Mouse (Mus musculus) thymus, postnatal 10 days (tissue): ENCODE data around the gene Ece1.
A peak's percentile ranks its signal among the peaks of the same experiment; 100 is the strongest.

Source experiments
- DNase-seq, 2 experiments: peaks; one replicate each; pipeline ENCODE4 v3.0.0; 2021; ENCODE audit warnings: low spot score in 2 of 2

Ece1 gene

DNA sequence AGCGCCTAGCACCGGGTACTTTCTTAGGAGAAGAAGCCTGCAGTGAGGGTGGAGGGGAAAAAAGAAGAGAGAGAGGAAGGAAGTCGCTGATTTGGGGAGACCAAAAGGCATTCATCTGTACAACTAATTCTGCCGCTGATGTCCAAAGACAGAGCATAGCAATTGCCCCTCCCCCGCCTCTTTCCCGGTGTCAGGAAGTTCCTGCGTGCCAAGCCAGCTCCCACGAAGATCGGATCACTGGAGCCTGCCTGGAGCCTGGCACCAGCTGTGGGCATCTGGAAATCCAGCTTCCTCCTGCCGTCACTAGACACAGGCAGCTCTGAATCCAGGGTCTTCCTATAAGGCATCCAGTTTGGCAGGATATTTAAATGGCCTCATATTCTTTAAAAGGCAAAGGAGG lies 122.2 kb downstream of the Ece1 start:
- DNase-seq: no peak

DNA sequence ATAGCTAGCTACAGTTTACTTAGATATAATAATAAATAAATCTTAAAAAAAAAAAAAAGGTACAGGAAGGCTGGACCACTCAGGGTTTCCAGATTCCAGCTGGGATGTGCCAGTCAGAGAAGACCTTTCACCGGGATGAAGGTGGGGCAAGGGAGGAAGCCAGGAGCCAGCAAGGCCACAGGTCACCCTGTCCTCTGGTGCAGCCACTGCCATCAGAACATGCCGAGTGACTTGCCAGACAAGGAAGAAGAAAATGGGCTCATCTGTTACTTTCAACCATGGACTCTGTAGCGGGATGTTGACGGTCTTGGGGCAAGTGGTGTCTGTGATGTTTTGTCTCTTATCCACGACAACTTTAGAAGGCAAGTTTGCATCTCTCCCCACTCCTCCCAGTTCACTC lies 122.7 kb downstream of the Ece1 start:
- DNase-seq: no peak

DNA sequence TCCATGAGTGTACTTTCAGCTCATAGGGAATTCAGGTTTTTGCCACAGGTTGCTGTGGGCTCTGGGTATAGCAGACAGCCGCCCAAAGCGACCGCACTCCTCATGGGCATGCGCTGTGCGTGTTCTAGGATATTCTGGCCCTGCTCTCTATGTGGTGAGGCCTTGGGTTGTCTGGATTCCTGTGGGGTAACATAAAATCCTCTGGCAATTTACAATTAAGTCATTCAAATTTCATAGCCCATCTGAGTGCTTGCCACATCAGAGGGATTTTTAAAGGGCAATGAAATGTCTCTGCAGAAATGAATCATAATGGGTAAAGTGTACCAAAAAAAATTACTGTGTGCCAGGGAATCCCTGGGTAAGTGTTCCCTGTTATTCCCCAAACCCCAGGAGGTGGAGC lies 127.4 kb downstream of the Ece1 start:
- no peak for DNase-seq

DNA sequence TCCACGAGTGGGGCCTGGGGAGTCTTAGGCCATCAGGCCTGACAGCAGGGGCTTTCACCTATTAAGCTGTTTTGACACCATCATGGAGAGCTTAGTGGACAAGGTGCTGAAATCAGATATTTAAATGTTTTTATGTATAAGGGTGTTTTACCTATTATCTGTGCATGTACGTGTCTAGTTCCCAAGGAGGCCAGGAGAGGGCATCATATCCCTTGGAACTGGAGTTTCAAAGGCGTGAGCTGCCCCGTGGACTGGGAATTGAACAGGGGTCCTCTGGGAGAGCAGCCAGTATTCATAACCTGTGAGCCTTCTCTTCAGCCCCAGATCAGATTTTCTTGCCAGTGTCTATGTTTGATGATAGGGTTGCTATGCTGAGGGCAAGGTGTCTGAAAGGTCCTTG lies 128.4 kb downstream of the Ece1 start:
- DNase-seq: no peak

GRCm38 (mm10) chr4:137991240-137991639 lies 129.2 kb downstream of the Ece1 start:
- DNase-seq: no peak

GRCm38 (mm10) chr4:137992890-137993289 lies 130.9 kb downstream of the Ece1 start, which contains the start of gene Eif4g3:
Gene Eif4g3 (plus strand): TSS chr4:137993022.
- no peak for DNase-seq

DNA sequence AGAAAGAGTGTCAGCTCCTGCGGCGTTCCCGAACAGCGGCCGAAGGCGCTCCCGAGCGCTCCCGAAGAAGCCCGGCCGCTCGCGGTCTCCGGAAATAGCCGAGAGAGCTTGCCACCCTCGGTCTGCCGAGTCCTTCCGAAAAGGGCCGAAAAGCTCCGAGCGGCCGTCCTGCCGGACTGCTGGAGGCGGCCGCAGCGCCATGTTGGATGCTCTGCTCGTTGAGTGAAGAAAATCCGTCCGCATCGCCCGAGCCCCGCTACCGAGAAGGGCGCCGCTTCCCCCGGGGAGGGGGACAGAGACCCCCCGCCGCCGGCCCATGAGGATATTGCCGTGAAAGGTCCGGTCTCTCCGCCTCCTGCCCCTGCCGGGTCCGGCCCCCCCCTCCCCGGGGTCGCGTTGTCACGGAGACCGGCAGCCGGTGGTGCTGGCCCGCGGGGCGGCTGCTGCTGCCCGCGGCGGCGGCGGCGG lies 131.3 kb downstream of the Ece1 start:
- peak; percentile 97 to 100 for DNase-seq

- peak; percentile 35 to 47 for DNase-seq
These were observed 132.0 kb downstream of the Ece1 start for GRCm38 (mm10) chr4:137993821-137994561.

DNA sequence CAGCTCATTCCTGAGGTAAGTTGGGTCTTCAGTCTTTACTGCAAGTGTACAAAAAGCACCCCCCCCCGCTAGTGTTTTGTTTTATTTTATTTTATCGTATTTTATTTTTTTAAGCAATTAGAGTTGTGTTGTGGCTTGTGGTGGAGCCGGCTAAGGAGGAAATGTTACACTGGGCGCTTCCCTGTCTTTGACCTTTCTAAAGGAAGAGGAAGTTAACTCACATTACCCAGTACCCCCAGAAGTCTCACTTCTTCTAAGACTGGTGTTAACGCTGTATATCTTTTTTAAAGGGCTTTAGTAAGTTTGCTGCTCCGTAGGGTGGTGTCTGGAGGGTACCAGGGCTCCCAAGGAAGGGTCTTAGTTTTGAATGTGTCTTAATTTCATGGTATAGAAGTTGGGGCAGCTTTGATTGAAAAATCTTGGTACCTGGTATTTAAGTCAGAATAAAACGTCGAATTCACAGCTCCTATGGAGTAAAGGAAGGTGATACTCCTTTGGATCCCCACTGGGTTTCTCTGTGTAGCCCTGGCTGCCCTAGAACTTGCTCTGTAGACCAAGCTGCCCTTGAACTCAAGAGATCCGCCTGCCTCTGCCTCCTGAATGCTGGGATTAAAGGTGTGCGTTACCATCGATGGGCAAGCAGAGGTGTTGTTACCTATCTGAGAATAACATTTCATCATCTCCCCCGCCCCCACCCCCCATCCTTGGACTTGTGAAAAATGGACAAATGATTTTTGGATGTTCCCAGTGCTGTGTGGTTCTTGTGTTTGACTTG lies 132.7 kb downstream of the Ece1 start:
- no peak for DNase-seq

GRCm38 (mm10) chr4:137995399-137995798 lies 133.4 kb downstream of the Ece1 start:
- no peak for DNase-seq

DNA sequence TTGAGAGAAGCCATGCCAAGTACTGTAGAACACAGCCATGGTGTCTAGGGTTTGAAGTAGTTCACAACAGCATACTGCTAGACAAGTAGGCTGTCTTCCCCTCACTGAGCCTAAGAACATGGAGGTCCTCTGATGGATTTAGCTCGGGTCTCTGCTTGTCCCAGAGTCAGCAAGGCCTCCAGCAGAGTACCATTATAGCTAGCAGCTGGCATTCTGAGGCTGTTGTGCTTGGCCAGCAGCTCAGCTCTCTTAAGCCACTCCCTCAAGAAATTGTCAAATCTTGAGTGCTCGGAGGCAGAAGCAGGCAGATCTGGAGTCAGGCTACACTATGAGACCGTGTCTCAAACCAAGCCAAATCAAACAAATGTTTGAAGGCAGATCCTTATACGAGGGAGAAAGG lies 136.2 kb downstream of the Ece1 start:
- no peak for DNase-seq

GRCm38 (mm10) chr4:138000682-138001081 lies 138.6 kb downstream of the Ece1 start:
- DNase-seq: no peak

- no peak for DNase-seq
These were observed 142.0 kb downstream of the Ece1 start for GRCm38 (mm10) chr4:138003909-138004610.

DNA sequence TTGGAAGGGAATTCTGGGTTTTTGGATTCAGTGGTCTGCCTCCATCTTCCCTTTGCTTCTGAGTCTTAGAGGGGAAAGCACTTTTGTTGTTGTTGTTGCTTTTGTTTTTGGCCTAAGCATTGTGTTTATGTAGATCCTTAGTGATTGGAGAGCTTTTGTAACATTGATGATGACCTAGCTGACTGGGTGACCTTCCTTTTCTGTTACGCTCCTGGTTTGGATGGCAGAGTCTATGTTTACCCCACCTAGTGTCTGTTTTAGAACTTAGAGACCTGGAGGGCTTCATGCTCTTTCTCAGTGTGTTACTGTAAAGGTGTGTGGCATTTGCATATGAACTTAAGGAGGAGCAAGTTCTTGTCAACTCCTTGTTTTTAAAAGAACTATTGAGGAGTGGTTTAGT lies 143.7 kb downstream of the Ece1 start:
- no peak for DNase-seq

DNA sequence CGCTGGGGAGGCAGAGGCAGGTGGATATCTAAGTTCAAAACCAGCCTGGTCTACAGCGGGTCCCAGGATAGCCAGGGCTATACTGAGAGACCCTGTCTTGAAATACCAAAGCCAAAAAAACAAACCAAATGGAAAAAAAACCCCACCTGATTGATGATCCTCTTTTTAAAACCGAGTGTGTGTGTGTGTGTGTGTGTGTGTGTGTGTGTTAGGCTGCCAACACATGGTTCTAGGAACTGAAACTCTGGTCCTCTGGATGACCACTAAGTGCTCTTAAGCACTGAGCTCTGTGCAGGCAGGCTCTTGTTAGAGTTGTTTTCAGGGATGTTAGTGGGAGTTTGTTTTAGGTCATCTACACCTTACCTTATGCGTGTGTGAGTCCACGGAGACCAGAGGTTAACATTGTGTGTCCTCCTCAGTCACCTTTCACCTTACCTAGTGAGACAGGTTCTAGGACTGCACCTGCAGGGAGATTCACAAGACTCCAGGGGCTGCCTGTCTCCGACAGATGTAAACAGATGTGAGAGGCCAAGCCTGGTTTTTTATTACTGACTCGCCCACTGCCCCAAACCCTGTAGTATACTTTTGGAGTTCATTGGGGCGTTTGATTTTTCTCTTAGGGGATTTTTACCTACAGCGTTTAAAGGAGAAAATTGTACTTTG lies 145.0 kb downstream of the Ece1 start:
- DNase-seq: no peak

DNA sequence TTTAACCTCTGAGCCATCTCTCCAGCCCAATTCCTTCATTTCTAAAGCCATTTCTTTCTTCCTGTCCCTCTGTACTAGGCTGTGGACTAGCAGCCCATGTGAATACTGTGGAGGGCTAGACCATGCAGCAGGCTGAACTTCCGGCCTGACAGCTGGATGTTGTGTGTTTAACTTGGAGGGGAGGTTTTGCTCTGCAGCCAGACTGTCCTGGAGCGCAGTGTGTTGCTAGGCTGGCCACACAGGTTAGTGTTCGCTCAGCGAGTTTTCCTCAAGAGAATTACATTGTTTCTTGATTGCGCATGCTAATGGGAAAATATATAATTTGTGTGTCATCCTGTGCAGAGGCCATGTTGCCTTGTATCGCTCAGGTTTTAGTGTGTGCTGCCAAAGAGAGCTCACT lies 146.6 kb downstream of the Ece1 start:
- DNase-seq: no peak

DNA sequence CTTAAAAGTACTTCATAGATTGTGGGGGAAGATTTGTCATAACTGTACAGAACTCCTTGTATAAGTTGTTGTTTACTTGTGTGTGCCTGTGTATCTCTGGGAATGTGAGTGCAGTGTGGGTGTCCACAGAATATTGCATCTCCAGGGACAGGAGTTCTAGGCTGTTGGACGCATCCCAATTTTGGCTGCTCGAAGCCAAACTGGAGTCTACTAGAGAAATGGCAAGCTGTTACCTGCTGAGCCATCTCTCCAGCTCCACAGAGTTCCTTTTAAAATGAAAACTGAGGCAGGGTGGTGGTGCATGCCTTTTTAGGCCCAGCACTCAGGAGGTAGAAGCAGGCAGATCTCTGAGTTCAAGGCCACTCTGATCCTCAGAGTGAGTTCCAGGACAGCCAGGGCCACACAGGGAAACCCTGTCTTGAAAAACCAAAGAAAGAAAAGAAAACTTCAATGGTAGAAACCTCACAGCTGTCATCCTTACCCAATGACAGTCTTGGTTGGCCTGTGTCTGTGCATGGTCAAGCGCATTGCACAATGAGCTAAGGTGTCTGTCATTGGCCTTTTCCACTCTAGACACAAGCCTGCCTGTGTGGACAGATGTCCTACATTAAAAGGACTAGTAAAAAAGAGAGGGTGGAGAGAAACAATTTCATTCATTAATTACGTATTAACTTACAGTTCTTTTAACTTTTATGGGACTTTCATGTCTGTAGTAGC lies 147.9 kb downstream of the Ece1 start:
- DNase-seq: no peak

DNA sequence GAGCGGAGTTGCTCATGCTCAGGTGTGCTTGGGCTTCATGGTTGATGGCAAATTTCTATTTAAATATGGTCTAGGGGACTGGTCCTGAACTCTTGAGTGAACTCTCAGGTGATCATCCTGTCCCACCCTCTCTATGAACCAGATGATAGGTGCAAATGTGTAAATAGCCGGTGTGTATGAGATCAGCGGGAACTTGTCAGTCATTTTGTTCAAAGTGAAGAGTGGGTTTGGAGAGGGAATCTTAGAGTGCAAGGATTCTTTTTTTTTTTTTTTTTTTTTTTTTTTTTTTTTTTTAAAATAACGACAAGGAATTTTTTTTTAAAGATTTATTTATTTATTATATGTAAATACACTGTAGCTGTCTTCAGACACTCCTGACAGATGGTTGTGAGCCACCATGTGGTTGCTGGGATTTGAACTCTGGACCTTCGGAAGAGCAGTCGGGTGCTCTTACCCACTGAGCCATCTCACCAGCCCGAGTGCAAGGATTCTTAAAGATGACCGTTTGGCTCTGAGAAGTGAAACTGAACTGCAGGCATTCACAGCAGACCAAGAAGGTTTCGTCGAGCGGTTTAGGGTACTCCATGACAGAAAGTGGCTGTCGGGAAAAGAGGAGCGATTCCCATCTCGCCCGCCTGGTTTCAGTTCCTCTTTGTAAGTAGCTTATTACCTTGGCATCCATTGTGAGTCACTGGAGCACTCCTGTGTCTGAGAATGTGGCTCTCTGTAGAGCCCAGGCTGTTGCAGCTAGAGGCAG lies 151.9 kb downstream of the Ece1 start:
- no peak for DNase-seq
